Comparison of ENCODE assay signal across 12 mouse cellular contexts in genomic region chr4:70058831-70059544, GRCm38 (mm10).
A peak's percentile ranks its signal among the peaks of the same experiment; 100 is the strongest.
DNase-seq lines count a peak whose midpoint lies in the region; ATAC-seq and TF ChIP-seq lines count a peak whose summit lies in the region.
"Had no signal": no experiment of that assay in that cellular context is flagged by ENCODE, and none has a peak within 500 bp of the region (broad histone marks: within the 10 kb centered on the region; RNA-seq: fewer than 3 reads in every experiment).

No protein-coding gene starts in this region.

- no peak overlapping the region for H3K4me3 ChIP-seq in cortical plate, adult 2 months (ENCODE audit: insufficient read depth, low read length)
- H3K4me3 ChIP-seq: limb, embryonic 15.5 days had no signal

- ATAC-seq in cerebellum, adult (ENCODE audit: insufficient number of reproducible peaks, low FRiP score, low TSS enrichment) = peak; percentile 78
- ATAC-seq in activated CD4-positive, CD25-positive, alpha-beta regulatory T cell, adult 4 months = no peak
- ATAC-seq: CD4-positive, CD25-positive, alpha-beta regulatory T cell, adult 4 months had no signal

- no peak for TF ChIP-seq POLR2A in cortical plate, adult 2 months (IDR thresholded peaks at IDR 0.05; ENCODE audit: extremely low read depth, insufficient read depth, low read length)

- peaks cover 1% of the 10 kb centered on the region for H3K4me1 ChIP-seq in cortical plate, adult 2 months (ENCODE audit: control insufficient read depth, insufficient read depth, low read length)
- H3K4me1 ChIP-seq: limb, embryonic 15.5 days had no signal

- 0 out of 2 replicates have a peak overlapping the region, but pooled peaks have one; percentile 23 for H3K27ac ChIP-seq in cortical plate, adult 2 months (ENCODE audit: insufficient read depth, low read length)
- H3K27ac ChIP-seq: limb, embryonic 15.5 days had no signal

- peak; percentile 85 for DNase-seq in layer of hippocampus, adult 11-12 months (ENCODE audit: low spot score)
- DNase-seq in left cerebral cortex, postnatal 25 days (ENCODE audit: low spot score in 2 of 2) = peak; percentile 68 to 91
- no peak for DNase-seq in thymus, postnatal 14 days
- DNase-seq in thymus, adult 18-20 months = no peak
- DNase-seq in adrenal gland, postnatal 4 days (ENCODE audit: low spot score in 2 of 2) = no peak
- DNase-seq: gastrocnemius, postnatal 36 days; thymus, adult 2 months had no signal

- TF ChIP-seq CTCF in cortical plate, adult 2 months (IDR thresholded peaks at IDR 0.05; ENCODE audit: extremely low read depth, insufficient read depth, low read length) = no peak

- intact Hi-C loops in left cerebral cortex, postnatal 25 days (cut with DNase I) = loop anchor here (5.0 kb wide), 1 partner anchor 128 kb away; no protein-coding TSS in a partner anchor

Comparison
In these comparisons a context has a peak if more than half of its experiments do, and no peak if none do; other contexts are left out.
1. DNase-seq: peak in layer of hippocampus, adult 11-12 months (single experiment) and left cerebral cortex, postnatal 25 days (2 of 2); none in thymus, postnatal 14 days (single experiment), thymus, adult 18-20 months (0 of 2) and adrenal gland, postnatal 4 days (0 of 2).